Mouse (Mus musculus) E14TG2a.4 (cell line): ENCODE results near the gene Cd63.

Source experiments
- CTCF ChIP-seq: conservative IDR thresholded peaks from 2 replicates; pipeline ENCODE4 v1.5.1; 2014; ENCODE audit warnings: low read length
- NANOG ChIP-seq: IDR thresholded peaks from 2 replicates; pipeline ENCODE4 v1.6.1; 2014; ENCODE audit warnings: borderline replicate concordance, low read length, mixed read lengths

DNA sequence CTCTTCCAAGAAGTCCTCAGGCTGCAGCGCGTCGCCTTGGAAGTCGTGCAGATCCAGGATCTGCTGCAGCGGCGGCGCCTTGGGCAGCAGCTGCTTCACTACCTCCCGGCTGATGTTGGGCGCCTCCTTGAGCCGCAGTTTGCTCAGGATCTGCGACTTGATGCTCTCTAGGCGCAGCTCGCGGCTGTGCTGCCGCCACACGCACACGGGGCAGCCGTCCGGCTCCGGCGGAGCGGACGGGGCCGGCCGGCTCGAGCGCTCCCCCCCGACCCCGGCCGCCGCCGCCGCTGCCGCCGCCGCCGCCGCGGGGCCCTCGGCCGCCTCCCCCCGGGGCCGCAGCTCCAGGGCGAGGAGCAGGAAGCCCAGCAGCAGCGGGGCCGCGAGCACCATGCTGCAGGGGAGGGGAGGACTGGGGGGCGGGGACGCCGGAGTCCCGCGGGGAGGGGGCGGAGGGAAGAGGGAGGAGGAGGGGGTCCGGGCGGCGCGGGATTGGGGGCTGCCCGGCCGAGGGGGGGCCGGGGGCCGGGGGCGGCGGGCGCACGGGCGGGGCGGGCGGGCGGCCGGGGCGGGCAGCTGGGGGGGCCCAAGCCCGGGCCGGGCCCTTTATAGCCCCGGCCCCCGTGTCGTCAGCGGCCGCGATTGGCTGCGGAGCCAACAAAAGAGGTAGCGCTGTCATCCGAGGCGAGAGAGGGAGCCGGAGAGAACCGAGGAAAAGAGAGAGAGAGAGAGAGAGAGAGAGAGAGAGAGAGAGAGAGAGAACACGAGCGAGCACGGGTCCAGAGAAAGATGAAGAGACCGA, 9.3 kb upstream of the Cd63 start, which contains the start of gene Gdf11:
- TF ChIP-seq CTCF (no peak), NANOG (no peak)
